Mouse (Mus musculus): ENCODE measurements around the gene Plcl1.

DNA sequence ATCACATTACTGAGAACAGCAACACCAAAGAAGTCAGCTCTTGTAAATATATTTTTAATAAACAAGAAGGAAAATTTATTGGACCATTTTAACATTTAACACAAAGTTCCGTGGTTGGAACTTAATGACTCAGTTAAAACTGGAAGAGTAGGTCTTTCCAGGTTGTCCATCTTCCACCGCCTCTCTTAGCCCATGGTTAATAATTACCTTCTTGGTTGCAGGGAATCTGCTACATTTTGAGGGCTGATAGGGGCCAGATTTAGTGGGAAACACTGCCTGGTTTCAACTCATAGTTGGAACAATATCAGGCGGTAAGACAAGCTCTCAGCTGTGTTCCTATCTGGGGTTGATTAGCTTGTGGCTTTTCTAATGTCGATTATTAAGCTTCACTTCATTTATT is 198.9 kb downstream of the Plcl1 start:
- TF ChIP-seq CTCF (IDR thresholded peaks at IDR 0.05; ENCODE audit: control insufficient read depth, insufficient read depth, insufficient replicate concordance, low read depth, low read length) (no peak), POLR2A (IDR thresholded peaks at IDR 0.05; ENCODE audit: control insufficient read depth, low read depth, low read length) (no peak)

Measured in testis, adult 2 months (tissue).